Mouse (Mus musculus) small intestine, adult 2 months (tissue): Measurements from ENCODE around the gene Taf4.

Experiments
- CTCF ChIP-seq: fragments of 200-500 bp; IDR thresholded peaks from 2 replicates; pipeline ENCODE4 v1.5.1; 2012; ENCODE audit warnings: low read depth, mild to moderate bottlenecking, control low read depth, inconsistent platforms, low read length, moderate library complexity, mixed read lengths; ENCODE audit not compliant: insufficient replicate concordance, insufficient read length; ENCODE audit errors: extremely low read depth
- POLR2A ChIP-seq: fragments of 200-500 bp; IDR thresholded peaks from 2 replicates; pipeline ENCODE4 v1.6.1; 2012; ENCODE audit warnings: low read depth, mild to moderate bottlenecking, control low read depth, inconsistent platforms, low read length, moderate library complexity

GRCm38 (mm10) chr2:180020091-180020661 lies 43.7 kb upstream of the Taf4 start:
- TF ChIP-seq POLR2A = no peak
- no peak for TF ChIP-seq CTCF
